Mouse (Mus musculus) ES-E14 (cell line): ENCODE measurements around the gene Crabp2. TPM values are rescaled to one million over a fixed set of nuclear protein-coding genes. Genes with fewer than 3 reads are reported as not detected.
A peak's percentile ranks its signal among the peaks of the same experiment; 100 is the strongest.

ENCODE experiments used
- DNase-seq: peaks from one replicate; pipeline ENCODE4 v3.0.0-alpha.2; 2013; ENCODE audit warnings: low read depth, low spot score
- H3K27ac ChIP-seq: 2 replicates; pipeline ENCODE4 v1.5.1; 2012; ENCODE audit warnings: low read depth, mild to moderate bottlenecking, low read length, moderate library complexity, mixed read lengths; ENCODE audit not compliant: poor library complexity, insufficient read depth, severe bottlenecking
- H3K36me3 ChIP-seq: 2 replicates; pipeline ENCODE4 v1.6.1; 2012; ENCODE audit warnings: mild to moderate bottlenecking, low read length, moderate library complexity, mixed read lengths; ENCODE audit not compliant: control insufficient read depth, poor library complexity, insufficient read depth, severe bottlenecking
- H3K4me1 ChIP-seq, 2 experiments: fragments of 150-350 bp in 1 of 2; sonication (generic) in 1 of 2; 2 replicates each; pipeline ENCODE4 v1.6.1; 2012; ENCODE audit warnings: low read length in 2 of 2, mild to moderate bottlenecking in 1 of 2, mixed read lengths in 1 of 2; ENCODE audit not compliant: control insufficient read depth in 2 of 2, insufficient read depth in 2 of 2, poor library complexity in 1 of 2
- H3K4me3 ChIP-seq, 2 experiments: fragments of 150-350 bp in 1 of 2; sonication (generic) in 1 of 2; 2 replicates each; pipeline ENCODE4 v1.5.1; 2012; ENCODE audit warnings: low read length in 2 of 2, low read depth in 1 of 2, mild to moderate bottlenecking in 1 of 2, mixed read lengths in 1 of 2; ENCODE audit not compliant: insufficient read depth in 1 of 2, poor library complexity in 1 of 2, severe bottlenecking in 1 of 2
- H3K9ac ChIP-seq: 2 replicates; pipeline ENCODE4 v1.6.1; 2012; ENCODE audit warnings: low read depth, mild to moderate bottlenecking, low read length, mixed read lengths; ENCODE audit not compliant: poor library complexity, insufficient read depth, severe bottlenecking
- H3K9me3 ChIP-seq: fragments of 150-350 bp; sonication (generic); 2 replicates; pipeline ENCODE4 v1.6.1; 2012; ENCODE audit warnings: low read depth, mild to moderate bottlenecking, low read length; ENCODE audit not compliant: control insufficient read depth, insufficient read depth
- CHD2 ChIP-seq: IDR thresholded peaks from 2 replicates; pipeline ENCODE4 v1.6.1; 2014; ENCODE audit warnings: mild to moderate bottlenecking, low read depth, low read length, inconsistent platforms
- HCFC1 ChIP-seq: IDR thresholded peaks from 2 replicates; pipeline ENCODE4 v1.6.1; 2012; ENCODE audit warnings: low read length, inconsistent platforms, borderline replicate concordance; ENCODE audit not compliant: insufficient read depth
- MAFK ChIP-seq: IDR thresholded peaks from 2 replicates; pipeline ENCODE4 v1.6.1; 2014; ENCODE audit warnings: mild to moderate bottlenecking, low read depth, low read length, inconsistent platforms; ENCODE audit not compliant: insufficient read depth
- ZC3H11A ChIP-seq: IDR thresholded peaks from 2 replicates; pipeline ENCODE4 v1.6.1; 2012; ENCODE audit warnings: low read depth, mild to moderate bottlenecking, inconsistent platforms, low read length, borderline replicate concordance
- ZNF384 ChIP-seq: IDR thresholded peaks from 2 replicates; pipeline ENCODE4 v1.6.1; 2012; ENCODE audit warnings: low read depth, low read length, inconsistent platforms
- in situ Hi-C, 2 experiments: fragments of 600-800 bp; cut with MboI; formaldehyde crosslinking; loops; one replicate each; pipeline ENCODE4 v1.15.1; 2025; ENCODE audit warnings: low sequenced_read_pairs in 2 of 2, inconsistent platforms in 1 of 2; ENCODE audit not compliant: unreplicated experiment in 2 of 2
- total RNA-seq: library from RNA; depleted of rRNA; stranded (reverse); fragments of 300-350 nt; gene quantifications from 2 replicates; pipeline ENCODE4 v1.2.3, GENCODE M21; 2012

Crabp2 gene
- total RNA-seq, 1 experiment: 19.7 TPM

GRCm38 (mm10) chr3:87985505-87986320 is 37.2 kb downstream of the Crabp2 start:
- DNase-seq: no peak
- no peaks in the 10 kb centered on the region for H3K9me3 ChIP-seq
- no peak overlapping the region for H3K27ac ChIP-seq
- no peak overlapping the region for H3K9ac ChIP-seq
- in situ Hi-C loops: loop anchor here in 1 of 2 experiments (5.0 kb wide), 1 partner anchor 48 kb away; no protein-coding TSS in a partner anchor
- H3K36me3 ChIP-seq: no peaks in the 10 kb centered on the region
- no peak overlapping the region for H3K4me3 ChIP-seq
- TF ChIP-seq ZNF384 (no peak), HCFC1 (no peak), CHD2 (no peak), MAFK (no peak)
- H3K4me1 ChIP-seq: peaks cover 2 to 30% of the 10 kb centered on the region in 2 experiments; a peak in 2 of 4 replicates

GRCm38 (mm10) chr3:87986868-87987267 is 38.4 kb downstream of the Crabp2 start:
- H3K36me3 ChIP-seq: no peaks in the 10 kb centered on the region

GRCm38 (mm10) chr3:87987633-87988032 is 39.2 kb downstream of the Crabp2 start:
- H3K4me1 ChIP-seq: peaks cover under 1 to 23% of the 10 kb centered on the region in 2 experiments; a peak in 2 of 4 replicates
- TF ChIP-seq MAFK: no peak
- TF ChIP-seq CHD2: no peak
- no peak for TF ChIP-seq ZC3H11A
- TF ChIP-seq HCFC1: no peak
- no peak for TF ChIP-seq ZNF384
- no peaks in the 10 kb centered on the region for H3K36me3 ChIP-seq
- H3K9ac ChIP-seq: peak overlapping the region; percentile 26; the same call in 1 of the 2 replicates
- in situ Hi-C loops: loop anchor here in 1 of 2 experiments (5.0 kb wide), 1 partner anchor 50 kb away; no protein-coding TSS in a partner anchor
- no peaks in the 10 kb centered on the region for H3K9me3 ChIP-seq
- H3K27ac ChIP-seq: no peak overlapping the region
- DNase-seq: peak; percentile 74
- peak overlapping the region; percentile 53 to 60 for H3K4me3 ChIP-seq

More at GRCm38 (mm10) chr3:87986868-87987267, 38.4 kb downstream of the Crabp2 start:
- Histone ChIP-seq H3K27ac (no peak overlapping the region), H3K9ac (no peak overlapping the region; the same call in 1 of the 2 replicates), H3K9me3 (no peaks in the 10 kb centered on the region), H3K4me3 (peak overlapping the region in 1 of 2 experiments; percentile 60; a peak in 2 of 4 replicates), H3K4me1 (peaks cover 2 to 29% of the 10 kb centered on the region in 2 experiments; a peak in 2 of 4 replicates)
- DNase-seq: peak; percentile 98
- TF ChIP-seq ZC3H11A (peak; percentile 84), CHD2 (no peak), HCFC1 (peak; percentile 21; the same call in 1 of the 2 replicates), MAFK (0 out of 2 replicates have a peak, but pooled peaks have one; percentile 59), ZNF384 (no peak)
- in situ Hi-C loops: loop anchor here in 1 of 2 experiments (5.0 kb wide), 1 partner anchor 50 kb away; no protein-coding TSS in a partner anchor

GRCm38 (mm10) chr3:87988068-87988467 is 39.6 kb downstream of the Crabp2 start:
- no peak for TF ChIP-seq HCFC1
- TF ChIP-seq CHD2: no peak
- no peak for TF ChIP-seq ZC3H11A
- no peak for TF ChIP-seq MAFK
- TF ChIP-seq ZNF384: no peak
- peak overlapping the region; percentile 53 to 60 for H3K4me3 ChIP-seq
- no peaks in the 10 kb centered on the region for H3K36me3 ChIP-seq
- H3K4me1 ChIP-seq: peaks cover 0 to 23% of the 10 kb centered on the region in 2 experiments; a peak in 2 of 4 replicates
- peak overlapping the region; percentile 26; the same call in 1 of the 2 replicates for H3K9ac ChIP-seq
- in situ Hi-C loops: loop anchor here in 1 of 2 experiments (5.0 kb wide), 1 partner anchor 51 kb away; no protein-coding TSS in a partner anchor
- no peak overlapping the region for H3K27ac ChIP-seq
- no peaks in the 10 kb centered on the region for H3K9me3 ChIP-seq
- no peak for DNase-seq
